Mouse (Mus musculus) left cerebral cortex, adult 2 months (tissue): ENCODE results near the gene Rab3d. TPM values are rescaled to one million over a fixed set of nuclear protein-coding genes. Genes with fewer than 3 reads are reported as not detected.
A peak's percentile ranks its signal among the peaks of the same experiment; 100 is the strongest.
"Not testable (repeated sequence)": the region's sequence is repeated elsewhere in the genome, so short reads cannot be mapped to it uniquely, and the experiment has no call there.

Experiments used
- DNase-seq, 2 experiments: peaks; one replicate each; pipeline ENCODE4 v3.0.0; 2021 to 2022; ENCODE audit warnings: low spot score in 2 of 2, mixed read lengths in 1 of 2; ENCODE audit errors: extremely low spot score in 1 of 2
- H3K27ac ChIP-seq: fragments of 200-600 bp; 2 replicates; pipeline ENCODE4 v1.8.1; 2022
- H3K4me3 ChIP-seq: fragments of 200-600 bp; 2 replicates; pipeline ENCODE4 v1.8.1; 2022
- CTCF ChIP-seq: fragments of 200-600 bp; IDR thresholded peaks from 2 replicates; pipeline ENCODE4 v1.8.1; 2022; ENCODE audit warnings: antibody characterized with exemption, mild to moderate bottlenecking, moderate library complexity
- intact Hi-C: fragments of 180-260 bp; cut with DNase I; formaldehyde crosslinking; loops from one replicate; pipeline ENCODE4 v1.15.1; 2025
- total RNA-seq, 2 experiments: library from RNA; stranded (reverse); gene quantifications; 2 replicates each; pipeline ENCODE4 v1.2.3; 2021

Gene Rab3d
- total RNA-seq, 2 experiments from 2014 or later: 10.9 to 15.7 TPM

- TF ChIP-seq CTCF: peak; percentile 22
- intact Hi-C loops: no loop called here
- no peak for DNase-seq
Observed at GRCm38 (mm10) chr9:21876601-21877000, 41.4 kb downstream of the Rab3d start.

GRCm38 (mm10) chr9:21872204-21872603 lies 45.8 kb downstream of the Rab3d start:
- no peak overlapping the region for H3K27ac ChIP-seq
- TF ChIP-seq CTCF: no peak
- no peak for DNase-seq
- intact Hi-C loops: no loop called here
- H3K4me3 ChIP-seq: no peak overlapping the region

More at GRCm38 (mm10) chr9:21876601-21877000, 41.4 kb downstream of the Rab3d start:
- Histone ChIP-seq H3K4me3 (no peak overlapping the region), H3K27ac (no peak overlapping the region)

- Histone ChIP-seq H3K27ac (no peak overlapping the region), H3K4me3 (peak overlapping the region; percentile 24)
- DNase-seq: peak; percentile 49 to 55
- intact Hi-C loops: loop anchor here (1.0 kb wide), 2 partner anchors 31 to 269 kb away; no protein-coding TSS in a partner anchor
- TF ChIP-seq CTCF: peak; percentile 95
Observed at GRCm38 (mm10) chr9:21870879-21871524, 47.0 kb downstream of the Rab3d start.

- intact Hi-C loops, H3K4me3 ChIP-seq: not testable (repeated sequence)
- peak; percentile 45 for DNase-seq
Observed at GRCm38 (mm10) chr9:21869290-21869689, 48.7 kb downstream of the Rab3d start.

GRCm38 (mm10) chr9:21867726-21868125 lies 50.3 kb downstream of the Rab3d start:
- Histone ChIP-seq H3K27ac (no peak overlapping the region), H3K4me3 (no peak overlapping the region)
- intact Hi-C loops: no loop called here
- no peak for DNase-seq
- no peak for TF ChIP-seq CTCF

More at GRCm38 (mm10) chr9:21869290-21869689, 48.7 kb downstream of the Rab3d start:
- TF ChIP-seq CTCF: peak; percentile 47
- not testable (repeated sequence) for H3K27ac ChIP-seq

GRCm38 (mm10) chr9:21866641-21867040 lies 51.4 kb downstream of the Rab3d start:
- no peak for DNase-seq
- intact Hi-C loops: no loop called here
- Histone ChIP-seq H3K27ac (no peak overlapping the region), H3K4me3 (no peak overlapping the region)
- no peak for TF ChIP-seq CTCF

- Histone ChIP-seq H3K27ac (no peak overlapping the region), H3K4me3 (no peak overlapping the region)
- intact Hi-C loops: no loop called here
- no peak for DNase-seq
- no peak for TF ChIP-seq CTCF
Observed at GRCm38 (mm10) chr9:21865673-21866398, 52.2 kb downstream of the Rab3d start.

GRCm38 (mm10) chr9:21862181-21862580 lies 55.8 kb downstream of the Rab3d start:
- DNase-seq: no peak
- intact Hi-C loops: no loop called here
- TF ChIP-seq CTCF: no peak

GRCm38 (mm10) chr9:21860349-21860748 lies 57.6 kb downstream of the Rab3d start:
- DNase-seq, intact Hi-C loops, H3K27ac ChIP-seq, H3K4me3 ChIP-seq: not testable (repeated sequence)

More at GRCm38 (mm10) chr9:21862181-21862580, 55.8 kb downstream of the Rab3d start:
- H3K4me3 ChIP-seq: no peak overlapping the region
- no peak overlapping the region for H3K27ac ChIP-seq

- Histone ChIP-seq H3K27ac (no peak overlapping the region), H3K4me3 (no peak overlapping the region)
- intact Hi-C loops: no loop called here
- TF ChIP-seq CTCF: no peak
- no peak for DNase-seq
Observed at GRCm38 (mm10) chr9:21859606-21860005, 58.4 kb downstream of the Rab3d start.

GRCm38 (mm10) chr9:21858084-21858483 lies 59.9 kb downstream of the Rab3d start:
- Histone ChIP-seq H3K4me3 (no peak overlapping the region), H3K27ac (peak overlapping the region; percentile 28; the same call in 1 of the 2 replicates)
- TF ChIP-seq CTCF: no peak; the same call in 1 of the 2 replicates
- DNase-seq: no peak
- intact Hi-C loops: no loop called here

GRCm38 (mm10) chr9:21857501-21857900 lies 60.5 kb downstream of the Rab3d start:
- TF ChIP-seq CTCF: no peak
- Histone ChIP-seq H3K27ac (peak overlapping the region; percentile 28; the same call in 1 of the 2 replicates), H3K4me3 (no peak overlapping the region)
- intact Hi-C loops: no loop called here
- no peak for DNase-seq

Other genes with a start within 250 kb of the Rab3d start
- 10 to 100 TPM; 15.8 to 17.7 TPM for gene Ldlr, start 194.7 kb downstream of the Rab3d start, total RNA-seq
- 1 to 10 TPM; 1.7 to 2.4 TPM for gene Spc24, start 157.9 kb downstream of the Rab3d start, total RNA-seq
- gene Kank2, start 119.4 kb downstream of the Rab3d start, total RNA-seq: 1 to 10 TPM; 8.5 to 8.8 TPM
- gene Angptl8, start 82.7 kb downstream of the Rab3d start, total RNA-seq: not detected
- 10 to 100 TPM; 15.8 to 18.1 TPM for gene Dock6, start 65.6 kb downstream of the Rab3d start, total RNA-seq
- 10 to 100 TPM; 18.2 to 18.9 TPM for gene Ccdc159, start 9.3 kb upstream of the Rab3d start, total RNA-seq
- 10 to 100 TPM; 31.4 to 35.5 TPM for gene Tmem205, start 9.4 kb upstream of the Rab3d start, total RNA-seq
- gene Plppr2, start 18.8 kb upstream of the Rab3d start, total RNA-seq: 100 to 1,000 TPM; 181 to 183 TPM
- gene Swsap1, start 37.6 kb upstream of the Rab3d start, total RNA-seq: 10 to 100 TPM; 12.7 to 14.0 TPM
- gene Epor, start 45.3 kb upstream of the Rab3d start, total RNA-seq: 10 to 100 TPM; 10.2 to 12.1 TPM
- gene Rgl3, start 71.3 kb upstream of the Rab3d start, total RNA-seq: 1 to 10 TPM; 2.1 to 3.1 TPM
- gene Ccdc151, start 84.4 kb upstream of the Rab3d start, total RNA-seq: 10 to 100 TPM in 1 of 2 experiments, 1 to 10 TPM in 1; 9.3 to 10.7 TPM
- 100 to 1,000 TPM in 1 of 2 experiments, 10 to 100 TPM in 1; 85.9 to 104 TPM for gene Prkcsh, start 84.6 kb upstream of the Rab3d start, total RNA-seq
- gene Elavl3, start 133.8 kb upstream of the Rab3d start, total RNA-seq: 100 to 1,000 TPM; 148 to 153 TPM
- 1 to 10 TPM; 2.1 to 2.3 TPM for gene Gm49318, start 153.1 kb upstream of the Rab3d start, total RNA-seq
- 10 to 100 TPM; 20.0 to 24.8 TPM for gene Zfp653, start 153.2 kb upstream of the Rab3d start, total RNA-seq
- gene Ecsit, start 167.2 kb upstream of the Rab3d start, total RNA-seq: 10 to 100 TPM; 43.0 to 46.8 TPM
- gene Cnn1, start 181.0 kb upstream of the Rab3d start, total RNA-seq: 1 to 10 TPM in 1 of 2 experiments, under 1 TPM in 1; 0.41 to 1.3 TPM
- 10 to 100 TPM; 63.4 to 65.3 TPM for gene Elof1, start 199.0 kb upstream of the Rab3d start, total RNA-seq
- gene Acp5, start 217.5 kb upstream of the Rab3d start, total RNA-seq: under 1 TPM in 1 of 2 experiments, not detected in 1; 0.51 TPM
- 10 to 100 TPM; 40.1 to 43.4 TPM for gene Pigyl, start 238.7 kb upstream of the Rab3d start, total RNA-seq